Mouse (Mus musculus) ES-Bruce4 (cell line): ENCODE data around the gene Col4a4.

Source experiments
- CTCF ChIP-seq: IDR thresholded peaks from one replicate; pipeline ENCODE4 v1.8.1; 2011; ENCODE audit warnings: low read depth, low read length
- EP300 ChIP-seq: IDR thresholded peaks from 2 replicates; pipeline ENCODE4 v1.6.1; 2011; ENCODE audit warnings: low read depth, low read length; ENCODE audit not compliant: insufficient read depth
- POLR2A ChIP-seq: IDR thresholded peaks from one replicate; pipeline ENCODE4 v1.8.1; 2011; ENCODE audit warnings: low read length; ENCODE audit not compliant: insufficient read depth

DNA sequence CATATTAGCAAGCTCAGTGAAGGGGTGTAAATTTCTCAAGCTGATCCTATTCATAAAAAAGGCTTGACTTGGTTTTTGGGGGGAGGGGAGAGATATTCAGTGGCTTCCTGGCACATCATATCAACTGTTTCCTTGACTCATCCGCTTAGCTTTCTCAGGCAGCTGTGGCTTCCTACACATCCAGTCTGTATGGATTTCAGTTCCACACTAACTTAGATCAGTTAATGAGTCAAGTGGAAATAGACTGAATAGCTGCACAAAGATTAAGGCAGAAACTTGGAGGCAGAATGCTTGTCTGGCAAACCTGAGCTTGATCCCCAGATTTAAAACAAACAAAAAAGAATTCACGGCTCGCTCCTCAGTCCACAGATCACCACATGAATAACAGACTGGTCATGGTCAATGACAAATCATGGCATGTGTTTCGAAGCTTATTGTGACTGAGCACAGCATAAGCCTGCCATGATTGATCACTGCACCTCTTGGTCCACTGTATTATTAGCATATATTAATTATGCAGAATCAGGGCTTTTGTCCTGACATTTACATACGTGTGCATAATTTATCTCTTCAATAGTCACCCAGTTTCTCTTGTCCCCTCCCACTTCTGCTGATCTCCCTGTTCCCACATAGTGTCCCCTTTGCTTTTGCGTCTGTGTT lies 50.0 kb downstream of the Col4a4 start:
- TF ChIP-seq CTCF (no peak), POLR2A (no peak), EP300 (no peak)
